Mouse (Mus musculus): ENCODE results near the gene Fbxl5.

Fbxl5 gene

DNA sequence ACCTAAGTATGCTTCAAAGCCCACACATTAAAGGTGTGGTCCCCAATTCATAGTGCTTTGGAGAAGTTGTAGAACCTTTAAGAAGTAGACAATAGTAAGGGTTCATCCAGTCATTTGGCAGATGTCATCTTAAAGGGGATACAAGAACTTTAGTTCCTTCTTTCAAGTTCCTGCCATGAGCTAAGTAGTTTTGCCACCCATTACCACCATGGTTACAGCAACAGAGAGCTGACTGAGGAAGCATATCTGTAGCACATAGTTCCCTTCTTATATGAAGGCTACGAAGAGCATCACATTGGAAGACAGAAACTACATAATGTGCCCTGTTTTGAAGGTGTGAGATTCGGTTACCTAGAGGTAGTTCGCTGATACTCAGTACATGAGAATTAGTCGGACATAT lies 34.8 kb downstream of the Fbxl5 start:
- DNase-seq (ENCODE audit: low read depth in 1 of 2, low spot score in 2 of 2): no peak

- DNase-seq (ENCODE audit: low read depth in 1 of 2, low spot score in 2 of 2): no peak
Measured at GRCm38 (mm10) chr5:43783996-43784395, 37.4 kb downstream of the Fbxl5 start.

- peak in 1 of 2 experiments; percentile 61 for DNase-seq (ENCODE audit: low read depth in 1 of 2, low spot score in 2 of 2)
Measured at GRCm38 (mm10) chr5:43781977-43782930, 39.2 kb downstream of the Fbxl5 start.

DNA sequence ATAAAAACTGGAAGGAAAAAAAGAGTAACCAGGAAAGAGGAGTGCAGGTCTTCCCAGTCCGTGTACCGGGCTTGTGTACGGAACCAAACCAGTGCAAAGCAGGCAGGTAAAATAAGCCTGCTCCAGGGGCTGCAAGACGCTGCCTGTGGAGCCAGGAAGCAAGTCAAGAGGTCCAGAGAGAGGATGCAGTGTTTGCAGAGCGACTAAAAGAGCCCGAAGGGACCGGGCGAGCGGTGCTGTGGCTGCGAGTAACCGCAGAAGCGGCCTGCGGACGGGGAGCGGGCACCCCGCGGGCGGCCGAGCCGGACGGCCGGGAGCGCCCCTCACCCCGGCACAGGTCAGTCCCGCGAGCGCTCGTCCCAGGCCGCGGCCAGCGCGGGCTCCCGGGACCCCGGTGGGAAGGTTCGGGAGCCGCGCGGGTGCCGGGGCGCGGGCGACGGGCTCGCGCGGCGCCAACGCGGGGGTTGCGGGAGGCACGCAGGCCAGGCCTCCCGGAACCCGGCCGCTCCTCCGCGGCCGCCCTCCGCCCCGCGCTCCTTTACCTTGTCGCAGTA lies 39.9 kb downstream of the Fbxl5 start:
- no peak for DNase-seq (ENCODE audit: low read depth in 1 of 2, low spot score in 2 of 2)

GRCm38 (mm10) chr5:43778583-43778982 lies 42.9 kb downstream of the Fbxl5 start:
- no peak for DNase-seq (ENCODE audit: low read depth in 1 of 2, low spot score in 2 of 2)

GRCm38 (mm10) chr5:43776993-43777392 lies 44.4 kb downstream of the Fbxl5 start:
- DNase-seq (ENCODE audit: low read depth in 1 of 2, low spot score in 2 of 2): no peak

DNA sequence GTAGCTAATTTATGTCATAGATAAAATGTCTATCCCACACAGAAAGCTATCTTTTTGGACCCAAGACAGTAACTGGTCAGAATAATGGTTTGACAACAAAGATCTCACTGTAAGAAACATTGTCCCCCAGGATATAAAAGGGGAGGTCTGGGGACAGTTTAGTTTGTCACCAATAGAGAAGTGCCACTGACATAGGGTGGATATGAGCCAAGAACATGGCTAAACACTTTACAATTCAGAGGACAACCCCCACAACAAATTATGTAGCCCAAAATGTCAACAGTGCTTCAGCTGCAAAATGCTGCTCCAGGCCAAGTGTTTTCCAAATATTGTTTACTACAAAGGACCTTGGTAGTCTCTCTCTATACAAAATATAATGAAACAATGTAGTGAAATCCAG lies 45.0 kb downstream of the Fbxl5 start:
- DNase-seq (ENCODE audit: low read depth in 1 of 2, low spot score in 2 of 2): no peak

DNA sequence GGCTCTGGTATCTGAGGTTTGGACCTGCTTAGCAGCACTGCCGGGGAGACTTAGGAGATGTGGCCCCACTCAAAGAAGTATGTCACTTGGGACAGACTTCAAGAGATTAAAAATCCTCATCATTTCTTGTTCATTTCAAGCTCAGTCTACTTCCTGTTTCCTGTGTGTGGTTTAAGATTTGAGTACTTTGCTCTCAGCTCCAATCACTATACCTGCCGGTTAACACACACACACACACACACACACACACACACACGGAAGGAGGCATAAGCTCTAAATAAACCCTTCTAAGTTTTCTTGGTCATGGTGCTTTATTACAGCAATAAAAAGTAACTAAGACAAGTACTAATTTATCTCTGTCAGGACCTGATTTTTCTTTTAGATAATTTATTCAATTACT lies 49.9 kb downstream of the Fbxl5 start:
- DNase-seq (ENCODE audit: low read depth in 1 of 2, low spot score in 2 of 2): no peak

DNA sequence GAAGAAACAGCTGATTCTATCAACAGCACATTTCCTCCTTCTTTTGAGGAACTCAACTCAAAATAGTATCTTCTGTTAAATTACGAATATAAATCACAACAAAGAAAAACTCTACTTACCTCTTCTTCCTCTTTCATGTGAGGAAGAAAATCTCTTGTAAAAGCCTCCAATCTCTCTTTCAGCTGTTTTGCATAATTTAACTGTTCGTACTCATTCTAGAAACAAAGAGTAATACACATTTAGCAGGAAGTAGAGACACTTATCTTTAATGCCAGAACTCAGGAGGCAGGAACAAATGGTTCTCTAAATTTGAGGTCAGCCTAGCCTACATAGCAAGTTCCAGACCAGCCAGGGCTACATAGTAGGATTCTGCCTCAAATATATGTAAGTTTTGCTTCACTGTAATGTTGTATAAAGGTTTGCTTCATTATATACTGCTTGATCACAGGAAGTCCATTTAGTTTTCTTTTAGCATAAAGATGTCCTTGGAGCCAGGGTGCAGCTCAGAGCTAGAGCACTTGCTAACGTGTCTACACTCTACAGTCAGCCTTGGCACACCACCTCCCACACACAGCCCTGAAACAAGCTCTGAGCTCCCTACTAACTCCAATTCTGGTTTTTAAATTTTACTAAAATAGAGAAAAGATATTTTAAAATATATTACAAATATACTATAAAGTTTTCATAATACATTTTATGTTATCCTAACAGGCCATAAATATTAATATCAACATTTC lies 50.7 kb downstream of the Fbxl5 start:
- no peak for DNase-seq (ENCODE audit: low read depth in 1 of 2, low spot score in 2 of 2)

- DNase-seq (ENCODE audit: low read depth in 1 of 2, low spot score in 2 of 2): no peak
Measured at GRCm38 (mm10) chr5:43749092-43749491, 72.3 kb downstream of the Fbxl5 start.

- no peak for DNase-seq (ENCODE audit: low read depth in 1 of 2, low spot score in 2 of 2)
Measured at GRCm38 (mm10) chr5:43748039-43748438, 73.4 kb downstream of the Fbxl5 start.

GRCm38 (mm10) chr5:43745156-43745555 lies 76.3 kb downstream of the Fbxl5 start:
- no peak for DNase-seq (ENCODE audit: low read depth in 1 of 2, low spot score in 2 of 2)

DNA sequence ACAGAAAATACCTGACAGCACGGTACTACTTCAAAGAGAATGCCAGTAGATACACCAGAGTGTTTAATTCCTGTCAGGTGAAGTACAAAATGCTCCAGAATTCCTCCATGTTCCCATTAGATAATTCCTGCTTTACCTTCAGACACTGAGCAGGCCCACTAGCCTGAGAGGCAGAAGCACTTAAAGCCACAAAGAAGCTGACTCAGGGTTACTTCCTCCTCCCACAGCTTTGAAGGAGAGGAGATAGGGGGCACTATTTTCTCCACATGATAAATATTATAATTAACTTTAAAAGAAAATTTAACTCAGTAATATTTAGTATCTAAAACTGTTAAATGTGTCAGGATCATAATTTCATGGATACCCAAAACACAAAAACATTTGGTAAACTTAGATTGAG lies 77.3 kb downstream of the Fbxl5 start:
- no peak for DNase-seq (ENCODE audit: low read depth in 1 of 2, low spot score in 2 of 2)

- no peak for DNase-seq (ENCODE audit: low read depth in 1 of 2, low spot score in 2 of 2)
Measured at GRCm38 (mm10) chr5:43732381-43732780, 89.1 kb downstream of the Fbxl5 start.

GRCm38 (mm10) chr5:43728375-43729165 lies 92.9 kb downstream of the Fbxl5 start:
- DNase-seq (ENCODE audit: low read depth in 1 of 2, low spot score in 2 of 2): no peak

DNA sequence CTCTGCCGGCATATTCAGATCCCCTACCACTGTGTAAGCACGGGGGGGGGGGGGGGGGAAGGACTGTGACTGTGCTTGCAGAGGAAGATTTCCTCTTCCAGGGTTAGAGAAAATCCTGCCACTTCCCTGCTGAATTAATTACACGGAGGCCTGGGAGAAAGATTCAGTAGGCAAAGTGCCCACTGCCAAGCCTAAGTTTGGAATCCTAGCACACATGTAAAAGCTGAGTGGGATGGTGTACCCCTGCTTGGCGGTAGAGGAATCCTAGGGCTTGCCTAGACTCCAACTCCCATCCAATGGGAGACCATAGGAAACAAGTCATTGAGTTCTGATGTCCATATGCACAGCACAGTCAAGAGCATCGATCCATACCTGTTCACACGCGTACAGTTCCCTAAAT lies 97.6 kb downstream of the Fbxl5 start:
- no peak for DNase-seq (ENCODE audit: low read depth in 1 of 2, low spot score in 2 of 2)

DNA sequence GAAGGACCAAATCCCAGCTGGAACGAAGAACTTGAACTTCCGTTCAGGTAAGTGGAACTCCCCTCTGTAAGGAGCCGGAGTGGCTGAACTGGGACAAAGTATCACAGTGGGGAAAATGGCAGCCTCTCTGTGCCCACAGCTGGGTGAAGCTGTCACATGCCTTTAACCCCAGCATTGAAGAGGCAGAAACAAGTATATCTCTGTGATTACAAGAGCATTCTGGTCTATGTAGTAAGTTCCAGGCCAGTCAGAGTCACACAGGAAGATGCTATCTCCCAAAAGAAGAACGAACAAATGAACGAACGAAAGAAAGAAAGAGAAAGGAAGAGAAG lies 99.0 kb downstream of the Fbxl5 start:
- DNase-seq (ENCODE audit: low read depth in 1 of 2, low spot score in 2 of 2): no peak

GRCm38 (mm10) chr5:43721538-43722451 lies 99.6 kb downstream of the Fbxl5 start:
- DNase-seq (ENCODE audit: low read depth in 1 of 2, low spot score in 2 of 2): no peak

- no peak for DNase-seq (ENCODE audit: low read depth in 1 of 2, low spot score in 2 of 2)
Measured at GRCm38 (mm10) chr5:43699240-43699639, 122.2 kb downstream of the Fbxl5 start.

- DNase-seq (ENCODE audit: low read depth in 1 of 2, low spot score in 2 of 2): no peak
Measured at GRCm38 (mm10) chr5:43697133-43697532, 124.3 kb downstream of the Fbxl5 start.

Measured in monocyte, adult 2 months (primary cell).